Mouse (Mus musculus) CD4-positive, CD25-positive, alpha-beta regulatory T cell (primary cell): ENCODE results near the gene Maob. TPM values are rescaled to one million over a fixed set of nuclear protein-coding genes. Genes with fewer than 3 reads are reported as not detected.

Experiments
- polyA plus RNA-seq: library from polyadenylated mRNA; unstranded; fragments of 100-300 nt; shearing (Covaris generic); gene quantifications from one replicate; pipeline ENCODE4 v1.2.1, GENCODE M21; 2017

The Maob gene
- polyA plus RNA-seq, result 0.10 TPM

DNA sequence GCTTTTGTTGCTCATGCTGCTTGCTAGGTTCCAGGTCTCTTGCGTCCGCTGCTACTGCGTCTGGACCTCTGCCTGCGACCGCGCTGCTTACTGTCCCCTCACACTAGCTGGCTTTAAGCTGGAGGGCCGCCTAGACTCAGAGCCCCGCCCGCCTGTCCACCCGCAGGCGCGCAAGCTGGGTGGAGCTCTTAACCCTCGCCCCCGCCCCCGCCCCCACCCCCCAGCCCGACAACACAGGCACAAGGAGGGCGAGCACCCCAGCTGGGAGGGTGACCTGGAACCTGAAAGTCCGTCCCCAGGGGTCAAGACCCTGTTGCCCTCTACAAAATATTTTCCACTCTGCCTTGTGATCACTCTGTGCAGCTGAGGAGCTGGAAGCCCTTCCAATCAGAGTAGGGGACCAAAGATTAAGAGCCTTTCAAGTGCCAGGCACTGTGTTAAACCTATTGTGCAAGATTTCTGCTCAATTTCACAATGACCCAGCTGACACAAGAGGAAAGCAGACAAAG is at the start of gene Maob:
Gene Maob (minus strand): TSS at position 106 of the 509 bp plus-strand sequence.

Other genes with a start within 250 kb of the Maob start
- gene Maoa, start 197.7 kb downstream of the Maob start, polyA plus RNA-seq, result 0.29 TPM
- not detected for gene Ndp, start 94.4 kb upstream of the Maob start, polyA plus RNA-seq